Mouse (Mus musculus) kidney, embryonic 14.5 days (tissue): ENCODE results near the gene Gbp5. TPM values are rescaled to one million over a fixed set of nuclear protein-coding genes. Genes with fewer than 3 reads are reported as not detected.
"Not testable (repeated sequence)": the region's sequence is repeated elsewhere in the genome, so short reads cannot be mapped to it uniquely, and the experiment has no call there.

Experiments
- ATAC-seq: fragments of 200-750 bp; cut with Nextera tagmentation; 2 replicates; pipeline ENCODE4 v1.8.0; 2017; ENCODE audit warnings: moderate number of reproducible peaks, mild to moderate bottlenecking, moderate TSS enrichment, moderate library complexity; ENCODE audit not compliant: low FRiP score, low TSS enrichment
- H3K27ac ChIP-seq: fragments of 300-500 bp; sonication (generic); 2 replicates; pipeline ENCODE4 v1.5.1; 2014; ENCODE audit warnings: low read depth, mild to moderate bottlenecking, low read length, moderate library complexity, mixed read lengths
- H3K27me3 ChIP-seq: fragments of 300-500 bp; sonication (generic); 2 replicates; pipeline ENCODE4 v1.6.1; 2014; ENCODE audit warnings: mild to moderate bottlenecking, low read length; ENCODE audit not compliant: control insufficient read depth, insufficient read depth
- H3K36me3 ChIP-seq: fragments of 300-500 bp; sonication (generic); 2 replicates; pipeline ENCODE4 v1.6.1; 2014; ENCODE audit warnings: low read length, mixed read lengths; ENCODE audit not compliant: control insufficient read depth, insufficient read depth
- H3K4me1 ChIP-seq: fragments of 300-500 bp; sonication (generic); 2 replicates; pipeline ENCODE4 v1.6.1; 2014; ENCODE audit warnings: low read length, mixed read lengths; ENCODE audit not compliant: control insufficient read depth, insufficient read depth
- H3K4me2 ChIP-seq: fragments of 300-500 bp; sonication (generic); replicated peaks from 2 replicates; pipeline ENCODE4 v1.6.1; 2014; ENCODE audit warnings: low read depth, mild to moderate bottlenecking, low read length
- H3K4me3 ChIP-seq: fragments of 300-500 bp; sonication (generic); 2 replicates; pipeline ENCODE4 v1.5.1; 2014; ENCODE audit warnings: mild to moderate bottlenecking, low read length
- H3K9ac ChIP-seq: fragments of 300-500 bp; sonication (generic); 2 replicates; pipeline ENCODE4 v1.6.1; 2014; ENCODE audit warnings: low read depth, mild to moderate bottlenecking, low read length, moderate library complexity
- H3K9me3 ChIP-seq: fragments of 300-500 bp; sonication (generic); 2 replicates; pipeline ENCODE4 v1.6.1; 2016; ENCODE audit warnings: low read length; ENCODE audit not compliant: control insufficient read depth
- WGBS: fragments of 180-500 bp; shearing (Covaris S2); extraction: QIAGEN DNeasy Blood & Tissue Kit; methylation state at CpG from one replicate; pipeline ENCODE4 v1.1.7; 2014; 5-methylcytosine and 5-hydroxymethylcytosine counted together
- polyA plus RNA-seq: library from polyadenylated mRNA; unstranded; fragments of >200 nt; fragmentation: Nextera tagmentation; extraction: Ambion mirVana; gene quantifications from 2 replicates; pipeline ENCODE4 v1.2.1, GENCODE M21; 2014

Gbp5 gene
- polyA plus RNA-seq, 1 experiment from 2014 or later = not detected

DNA sequence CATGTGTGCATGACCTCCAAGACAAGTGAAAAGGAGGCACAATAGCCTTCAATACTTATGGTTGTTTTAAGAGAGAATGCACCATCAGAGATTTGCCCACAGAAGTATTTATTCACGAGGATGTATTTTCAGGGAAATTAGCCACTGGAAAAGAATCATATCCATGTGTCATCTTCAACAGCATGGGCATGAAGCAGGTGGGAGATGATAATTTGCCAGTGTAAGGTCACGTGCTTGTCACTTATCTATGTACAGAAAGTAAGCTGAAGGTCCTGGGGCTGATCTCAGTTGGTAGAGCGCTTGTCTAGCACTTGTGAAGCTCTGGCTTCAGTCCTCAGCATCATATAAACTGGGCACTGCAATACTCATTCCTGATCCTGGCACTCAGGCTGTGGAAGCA is 37.8 kb downstream of the Gbp5 start:
- no peak overlapping the region for H3K4me3 ChIP-seq
- H3K4me2 ChIP-seq = no peak overlapping the region
- ATAC-seq = no peak
- H3K36me3 ChIP-seq = no peaks in the 10 kb centered on the region
- peaks cover 3% of the 10 kb centered on the region; the same call in 1 of the 2 replicates for H3K27me3 ChIP-seq
- 94% methylated on average over 3 of the region's 3 CpGs for WGBS
- no peaks in the 10 kb centered on the region for H3K9me3 ChIP-seq
- H3K4me1 ChIP-seq = no peaks in the 10 kb centered on the region
- H3K27ac ChIP-seq = no peak overlapping the region
- no peak overlapping the region for H3K9ac ChIP-seq

DNA sequence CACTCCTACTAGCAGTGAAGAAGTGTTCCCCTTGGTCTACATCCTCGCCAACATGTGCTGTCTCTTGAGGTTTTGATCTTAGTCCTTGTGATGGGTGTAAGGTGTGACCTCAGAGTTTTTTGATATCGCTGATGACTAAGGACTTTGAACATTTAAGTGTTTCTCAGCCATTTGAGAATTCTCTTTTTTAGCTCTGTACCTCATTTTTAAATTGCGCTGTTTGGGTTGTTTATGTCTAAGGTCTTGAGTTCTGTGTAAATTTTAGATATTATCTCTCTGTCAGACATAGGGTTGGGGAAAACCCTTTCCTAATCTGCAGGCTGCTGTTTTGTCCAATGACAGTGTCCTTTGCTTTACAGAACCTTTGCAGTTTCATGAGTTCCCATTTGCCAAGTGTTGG is 39.4 kb downstream of the Gbp5 start:
- H3K27me3 ChIP-seq = peaks cover 3% of the 10 kb centered on the region; the same call in 1 of the 2 replicates
- 92% methylated on average over 3 of the region's 3 CpGs for WGBS

DNA sequence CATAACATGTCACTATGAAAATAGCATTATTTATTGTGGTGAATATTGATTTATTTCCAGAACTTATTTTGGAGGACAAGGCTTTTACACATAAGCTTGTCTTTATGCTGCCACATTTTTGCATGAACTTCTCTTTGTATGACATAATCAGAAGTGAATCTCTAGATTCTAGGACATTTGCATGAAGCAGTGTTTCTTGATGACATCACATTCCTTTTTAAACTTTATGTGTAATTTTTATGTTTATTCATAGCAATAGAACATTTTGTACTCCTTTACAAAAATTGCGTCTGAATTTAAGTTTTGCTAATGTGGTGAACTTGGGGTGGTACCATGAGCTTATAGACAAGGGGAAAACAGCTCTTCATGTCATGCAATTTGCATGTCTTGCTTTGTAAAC is 41.9 kb downstream of the Gbp5 start:
- ATAC-seq = no peak
- 64% methylated on average over 1 of the region's 1 CpGs for WGBS
- H3K4me1 ChIP-seq = no peaks in the 10 kb centered on the region
- peaks cover 3% of the 10 kb centered on the region; the same call in 1 of the 2 replicates for H3K27me3 ChIP-seq
- H3K36me3 ChIP-seq = no peaks in the 10 kb centered on the region
- no peak overlapping the region for H3K27ac ChIP-seq
- H3K9me3 ChIP-seq = no peaks in the 10 kb centered on the region
- no peak overlapping the region for H3K4me2 ChIP-seq
- no peak overlapping the region for H3K4me3 ChIP-seq
- H3K9ac ChIP-seq = no peak overlapping the region

More for the DNA sequence above, 39.4 kb downstream of the Gbp5 start:
- ATAC-seq = no peak
- Histone ChIP-seq H3K27ac (no peak overlapping the region), H3K4me1 (no peaks in the 10 kb centered on the region), H3K36me3 (no peaks in the 10 kb centered on the region), H3K4me3 (no peak overlapping the region), H3K9me3 (no peaks in the 10 kb centered on the region), H3K9ac (no peak overlapping the region), H3K4me2 (no peak overlapping the region)

DNA sequence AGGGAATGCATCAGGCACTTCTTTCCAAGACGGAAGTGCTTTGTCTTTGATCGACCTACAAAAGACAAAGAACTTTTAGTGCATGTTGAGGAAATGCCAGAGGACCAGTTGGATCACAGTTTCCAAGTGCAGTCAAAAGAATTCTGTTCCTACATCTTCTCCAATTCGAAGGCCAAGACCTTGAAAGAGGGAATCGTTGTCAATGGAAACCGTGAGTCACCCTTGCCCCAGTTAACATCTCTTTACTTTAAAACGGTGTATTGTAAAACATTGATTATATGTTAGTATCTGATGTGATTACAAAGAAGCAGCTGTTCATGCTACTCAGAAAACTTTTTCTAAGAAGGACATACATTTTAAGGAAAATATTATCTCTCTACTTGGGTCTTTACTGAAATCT is 47.6 kb downstream of the Gbp5 start:
- H3K27ac ChIP-seq = no peak overlapping the region
- no peaks in the 10 kb centered on the region for H3K27me3 ChIP-seq
- ATAC-seq = no peak
- 89% methylated on average over 6 of the region's 6 CpGs for WGBS
- no peaks in the 10 kb centered on the region for H3K4me1 ChIP-seq
- no peak overlapping the region for H3K4me3 ChIP-seq
- no peak overlapping the region for H3K9ac ChIP-seq
- H3K4me2 ChIP-seq = no peak overlapping the region
- no peaks in the 10 kb centered on the region for H3K9me3 ChIP-seq
- no peaks in the 10 kb centered on the region for H3K36me3 ChIP-seq

DNA sequence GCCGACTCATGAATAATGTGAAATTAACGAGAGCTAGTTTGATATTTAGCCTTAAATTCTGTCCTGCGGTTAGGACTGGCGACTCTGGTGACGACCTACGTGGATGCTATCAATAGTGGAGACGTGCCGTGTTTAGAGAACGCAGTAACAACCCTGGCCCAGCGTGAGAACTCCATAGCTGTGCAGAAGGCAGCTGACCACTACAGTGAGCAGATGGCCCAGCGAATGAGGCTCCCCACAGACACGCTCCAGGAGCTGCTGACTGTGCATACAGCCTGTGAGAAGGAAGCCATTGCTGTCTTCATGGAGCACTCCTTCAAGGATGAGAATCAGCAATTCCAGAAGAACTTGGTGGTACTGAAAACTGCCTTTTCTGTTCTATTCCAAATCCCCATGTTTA is 49.0 kb downstream of the Gbp5 start:
- H3K9ac ChIP-seq, ATAC-seq, H3K4me2 ChIP-seq, H3K36me3 ChIP-seq, H3K27ac ChIP-seq, H3K27me3 ChIP-seq, H3K9me3 ChIP-seq, H3K4me1 ChIP-seq, H3K4me3 ChIP-seq: not testable (repeated sequence)
- 84% methylated on average over 12 of the region's 12 CpGs for WGBS

DNA sequence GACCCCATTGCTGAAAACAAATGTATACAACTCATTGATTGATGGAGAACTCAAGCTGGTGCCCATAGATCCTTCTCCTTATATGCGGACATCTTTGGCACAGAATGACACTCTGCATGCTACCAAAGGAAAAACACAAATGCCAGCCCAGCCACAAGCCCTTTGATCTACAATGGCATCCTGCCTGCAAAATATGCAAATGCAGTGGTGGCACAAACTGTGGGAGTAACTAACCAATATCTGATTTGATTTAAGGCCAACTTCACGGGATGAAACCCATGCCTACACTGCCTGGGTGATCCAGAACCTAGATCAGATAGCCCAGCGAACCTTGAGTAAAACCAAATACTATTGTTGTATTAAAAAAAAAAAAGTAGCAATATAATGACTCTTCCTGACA is 52.9 kb downstream of the Gbp5 start:
- Histone ChIP-seq H3K4me2 (no peak overlapping the region), H3K4me1 (no peaks in the 10 kb centered on the region), H3K9me3 (no peaks in the 10 kb centered on the region), H3K36me3 (no peaks in the 10 kb centered on the region), H3K4me3 (no peak overlapping the region), H3K27ac (no peak overlapping the region), H3K9ac (no peak overlapping the region), H3K27me3 (no peaks in the 10 kb centered on the region)
- no peak for ATAC-seq
- 82% methylated on average over 3 of the region's 3 CpGs for WGBS

DNA sequence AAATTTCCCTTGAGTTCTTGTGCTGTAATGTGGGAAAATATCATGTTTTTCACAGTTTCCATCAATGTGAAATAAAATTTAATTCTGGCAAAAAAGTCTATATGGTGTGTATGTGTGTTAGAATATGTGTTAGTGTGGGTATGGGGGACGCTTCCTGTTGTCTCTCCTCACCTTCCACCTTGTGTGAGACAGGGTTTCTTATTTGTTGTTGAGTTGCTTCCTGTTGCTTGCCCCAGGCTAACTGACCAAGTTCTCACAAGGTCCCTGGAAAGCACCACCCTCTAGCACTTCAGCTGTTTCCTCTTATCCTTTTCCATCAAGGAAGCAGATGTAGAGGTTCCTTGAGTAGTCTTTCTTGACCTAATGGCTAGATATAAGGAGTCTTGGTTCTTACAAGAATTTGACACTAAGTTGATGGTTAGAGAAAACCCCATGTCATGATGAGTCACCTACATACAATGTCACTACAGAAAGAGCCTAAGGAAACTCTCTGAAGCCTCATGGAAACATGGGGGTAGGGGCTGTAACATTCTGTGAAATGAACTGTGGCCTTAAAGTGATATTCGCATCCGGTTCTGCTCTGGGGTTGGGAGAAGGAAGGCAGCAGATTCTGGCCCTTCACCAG is 56.4 kb downstream of the Gbp5 start:
- Histone ChIP-seq H3K4me1 (no peaks in the 10 kb centered on the region), H3K9me3 (no peaks in the 10 kb centered on the region), H3K4me3 (no peak overlapping the region), H3K27me3 (no peaks in the 10 kb centered on the region), H3K9ac (no peak overlapping the region), H3K36me3 (no peaks in the 10 kb centered on the region), H3K4me2 (no peak overlapping the region), H3K27ac (no peak overlapping the region)
- ATAC-seq = no peak
- 91% methylated on average over 3 of the region's 3 CpGs for WGBS

DNA sequence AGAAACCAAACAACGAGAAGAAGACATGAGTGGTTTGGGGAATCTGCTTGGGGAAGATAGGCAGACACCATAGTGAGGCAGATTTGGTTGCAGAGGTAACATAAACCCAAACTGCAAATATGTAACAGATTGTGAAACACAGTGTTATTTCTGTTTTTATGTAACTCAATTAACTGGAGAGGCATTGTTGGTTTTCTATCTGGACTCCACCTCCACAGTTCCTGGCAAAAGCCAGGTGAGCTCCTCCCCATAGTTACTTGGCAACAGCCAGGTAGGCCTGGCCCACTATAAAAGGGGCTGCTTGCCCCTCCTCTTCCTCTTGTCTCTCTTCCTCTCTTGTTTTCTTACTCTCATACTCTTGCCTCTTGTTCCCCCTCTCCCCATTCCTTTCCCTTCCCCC is 60.8 kb downstream of the Gbp5 start:
- H3K36me3 ChIP-seq = no peaks in the 10 kb centered on the region
- no peak overlapping the region for H3K4me3 ChIP-seq
- no peak overlapping the region for H3K9ac ChIP-seq
- no peaks in the 10 kb centered on the region for H3K4me1 ChIP-seq
- H3K9me3 ChIP-seq = no peaks in the 10 kb centered on the region
- ATAC-seq = no peak
- no peak overlapping the region for H3K27ac ChIP-seq
- WGBS = 68% methylated on average over 1 of the region's 1 CpGs
- H3K4me2 ChIP-seq = no peak overlapping the region
- no peaks in the 10 kb centered on the region for H3K27me3 ChIP-seq

DNA sequence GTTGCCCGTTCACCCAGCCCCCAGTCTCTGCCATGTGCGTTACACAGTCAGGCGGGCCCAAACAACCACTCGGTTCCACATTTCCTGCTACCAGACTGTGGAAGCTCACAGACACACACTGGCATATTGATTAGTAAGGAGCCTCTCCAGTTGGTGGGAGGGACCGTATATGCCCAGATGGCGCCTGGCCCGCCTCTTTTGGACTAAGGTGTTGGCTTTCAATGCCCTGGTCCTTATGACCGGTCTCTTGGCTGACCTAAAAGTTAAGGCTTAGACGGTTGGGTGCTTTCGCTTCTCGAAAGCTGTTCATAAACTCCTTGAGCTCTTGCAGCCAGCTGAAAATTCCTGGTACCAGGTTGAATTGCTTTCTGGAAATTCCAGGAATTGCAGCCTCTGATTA is 61.8 kb downstream of the Gbp5 start:
- no peak overlapping the region for H3K9ac ChIP-seq
- no peak overlapping the region for H3K4me3 ChIP-seq
- H3K36me3 ChIP-seq = no peaks in the 10 kb centered on the region
- H3K9me3 ChIP-seq = no peaks in the 10 kb centered on the region
- H3K27ac ChIP-seq = no peak overlapping the region
- H3K4me2 ChIP-seq = no peak overlapping the region
- ATAC-seq = no peak
- WGBS = 87% methylated on average over 11 of the region's 11 CpGs
- H3K27me3 ChIP-seq = no peaks in the 10 kb centered on the region
- no peaks in the 10 kb centered on the region for H3K4me1 ChIP-seq
